Mouse (Mus musculus): ENCODE measurements around the gene Pnma5.

The Pnma5 gene

GRCm38 (mm10) chrX:72985607-72986006 is 51.3 kb downstream of the Pnma5 start:
- in situ Hi-C loops (cut with MboI, MseI), result no loop called here
